Mouse (Mus musculus): ENCODE measurements around the gene Jak1. TPM values are rescaled to one million over a fixed set of nuclear protein-coding genes. Genes with fewer than 3 reads are reported as not detected.

Gene Jak1
- 100 to 1,000 TPM; 120 to 126 TPM for total RNA-seq (2021)

- peak; percentile 95 to 98 for DNase-seq (ENCODE audit: extremely low spot score in 1 of 2, low spot score in 2 of 2)
- intact Hi-C loops (cut with DNase I), result no loop called here
Measured at GRCm38 (mm10) chr4:101264741-101265513, at the start of gene Jak1. TSS of gene Jak1 (minus strand) at chr4:101265282.

- intact Hi-C loops (cut with DNase I), result no loop called here
- DNase-seq (ENCODE audit: extremely low spot score in 1 of 2, low spot score in 2 of 2), result no peak
Measured at GRCm38 (mm10) chr4:101312055-101312454, 47.0 kb upstream of the Jak1 start.

- no peak for DNase-seq (ENCODE audit: extremely low spot score in 1 of 2, low spot score in 2 of 2)
- intact Hi-C loops (cut with DNase I), result no loop called here
Measured at GRCm38 (mm10) chr4:101308166-101308565, 43.1 kb upstream of the Jak1 start.

GRCm38 (mm10) chr4:101307286-101307685 is 42.2 kb upstream of the Jak1 start:
- intact Hi-C loops (cut with DNase I), result no loop called here
- no peak for DNase-seq (ENCODE audit: extremely low spot score in 1 of 2, low spot score in 2 of 2)

GRCm38 (mm10) chr4:101306132-101306915 is 41.2 kb upstream of the Jak1 start:
- intact Hi-C loops (cut with DNase I), result no loop called here
- DNase-seq (ENCODE audit: extremely low spot score in 1 of 2, low spot score in 2 of 2), result no peak

GRCm38 (mm10) chr4:101305126-101305525 is 40.0 kb upstream of the Jak1 start:
- intact Hi-C loops (cut with DNase I), result no loop called here
- DNase-seq (ENCODE audit: extremely low spot score in 1 of 2, low spot score in 2 of 2), result no peak

- intact Hi-C loops (cut with DNase I), result no loop called here
- DNase-seq (ENCODE audit: extremely low spot score in 1 of 2, low spot score in 2 of 2), result no peak
Measured at GRCm38 (mm10) chr4:101304114-101304513, 39.0 kb upstream of the Jak1 start.

GRCm38 (mm10) chr4:101300392-101300910 is 35.4 kb upstream of the Jak1 start:
- no peak for DNase-seq (ENCODE audit: extremely low spot score in 1 of 2, low spot score in 2 of 2)
- intact Hi-C loops (cut with DNase I), result no loop called here

- intact Hi-C loops (cut with DNase I), result no loop called here
- no peak for DNase-seq (ENCODE audit: extremely low spot score in 1 of 2, low spot score in 2 of 2)
Measured at GRCm38 (mm10) chr4:101298311-101298990, 33.4 kb upstream of the Jak1 start.

- DNase-seq (ENCODE audit: extremely low spot score in 1 of 2, low spot score in 2 of 2), result no peak
- intact Hi-C loops (cut with DNase I), result no loop called here
Measured at GRCm38 (mm10) chr4:101296836-101297235, 31.8 kb upstream of the Jak1 start.

GRCm38 (mm10) chr4:101295788-101296187 is 30.7 kb upstream of the Jak1 start:
- intact Hi-C loops (cut with DNase I), result no loop called here
- no peak for DNase-seq (ENCODE audit: extremely low spot score in 1 of 2, low spot score in 2 of 2)

- intact Hi-C loops (cut with DNase I), result no loop called here
Measured at GRCm38 (mm10) chr4:101293661-101294060, 28.6 kb upstream of the Jak1 start.

GRCm38 (mm10) chr4:101292736-101293541 is 27.9 kb upstream of the Jak1 start:
- intact Hi-C loops (cut with DNase I), result no loop called here

More at GRCm38 (mm10) chr4:101293661-101294060, 28.6 kb upstream of the Jak1 start:
- no peak for DNase-seq (ENCODE audit: extremely low spot score in 1 of 2, low spot score in 2 of 2)

GRCm38 (mm10) chr4:101292028-101292735 is 27.1 kb upstream of the Jak1 start:
- DNase-seq (ENCODE audit: extremely low spot score in 1 of 2, low spot score in 2 of 2), result peak; percentile 52 to 93
- intact Hi-C loops (cut with DNase I), result no loop called here

More at GRCm38 (mm10) chr4:101292736-101293541, 27.9 kb upstream of the Jak1 start:
- peak in 1 of 2 experiments; percentile 61 for DNase-seq (ENCODE audit: extremely low spot score in 1 of 2, low spot score in 2 of 2)

GRCm38 (mm10) chr4:101288292-101288691 is 23.2 kb upstream of the Jak1 start:
- intact Hi-C loops (cut with DNase I), result no loop called here
- DNase-seq (ENCODE audit: extremely low spot score in 1 of 2, low spot score in 2 of 2), result no peak

GRCm38 (mm10) chr4:101286562-101286961 is 21.5 kb upstream of the Jak1 start:
- no peak for DNase-seq (ENCODE audit: extremely low spot score in 1 of 2, low spot score in 2 of 2)
- intact Hi-C loops (cut with DNase I), result no loop called here

- DNase-seq (ENCODE audit: extremely low spot score in 1 of 2, low spot score in 2 of 2), result no peak
- intact Hi-C loops (cut with DNase I), result no loop called here
Measured at GRCm38 (mm10) chr4:101285906-101286432, 20.9 kb upstream of the Jak1 start.

GRCm38 (mm10) chr4:101283938-101284337 is 18.9 kb upstream of the Jak1 start:
- no peak for DNase-seq (ENCODE audit: extremely low spot score in 1 of 2, low spot score in 2 of 2)
- intact Hi-C loops (cut with DNase I), result no loop called here
